Mouse (Mus musculus) lung, postnatal 0 days (tissue): ENCODE measurements around the gene Srebf2.

Source experiments
- CTCF ChIP-seq: IDR thresholded peaks from 2 replicates; pipeline ENCODE4 v1.5.1; 2016; ENCODE audit warnings: antibody characterized with exemption, mild to moderate bottlenecking
- EP300 ChIP-seq: IDR thresholded peaks from 2 replicates; pipeline ENCODE4 v1.6.1; 2016; ENCODE audit warnings: antibody characterized with exemption, mild to moderate bottlenecking, control low read depth

DNA sequence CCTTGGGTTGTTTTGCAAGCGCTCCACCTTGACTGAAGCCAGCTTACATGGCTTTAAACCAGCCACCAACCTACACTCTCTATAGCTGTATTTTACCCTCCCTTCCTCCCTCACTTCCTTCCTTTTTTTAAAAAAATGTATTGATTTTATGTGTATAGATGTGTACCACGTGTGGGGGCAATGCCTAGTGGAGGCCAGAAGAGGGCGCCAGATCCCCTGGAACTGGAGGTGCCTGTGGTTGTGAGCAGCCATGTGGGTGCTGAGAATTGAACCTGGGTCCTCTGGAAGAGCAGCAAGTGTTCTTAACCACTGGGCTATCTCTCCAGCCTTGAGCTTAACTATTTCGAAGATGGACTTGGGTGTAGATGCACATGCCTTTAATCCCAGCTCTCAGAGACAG lies 35.3 kb downstream of the Srebf2 start:
- TF ChIP-seq EP300 = no peak
- TF ChIP-seq CTCF = peak; percentile 27
